Mouse (Mus musculus) limb, embryonic 11.5 days (tissue): ENCODE measurements at regions not wholly inside any gene's neighbourhood (a gene's known extent, or its start where the extent isn't known, plus 50 kb on each side); places are given as distances from the start of the nearest gene placed in this dataset.

Experiments
- ATAC-seq: fragments of 200-750 bp; cut with Nextera tagmentation; 2 replicates; pipeline ENCODE4 v1.8.0; 2017; ENCODE audit warnings: low read depth; ENCODE audit not compliant: insufficient number of reproducible peaks, low FRiP score, low TSS enrichment
- DNase-seq: peaks from one replicate; pipeline ENCODE4 v3.0.0-alpha.2; 2015; ENCODE audit warnings: low spot score
- H3K27ac ChIP-seq: fragments of 300-500 bp; sonication (generic); replicated peaks from 2 replicates; pipeline ENCODE4 v1.5.1; 2014; ENCODE audit warnings: low read depth, mild to moderate bottlenecking, low read length
- H3K27me3 ChIP-seq: fragments of 300-500 bp; sonication (generic); 2 replicates; pipeline ENCODE4 v1.6.1; 2014; ENCODE audit warnings: mild to moderate bottlenecking, low read length, mixed read lengths; ENCODE audit not compliant: control insufficient read depth, insufficient read depth
- H3K36me3 ChIP-seq: fragments of 300-500 bp; sonication (generic); 2 replicates; pipeline ENCODE4 v1.6.1; 2014; ENCODE audit warnings: mild to moderate bottlenecking, low read length, moderate library complexity, mixed read lengths; ENCODE audit not compliant: control insufficient read depth, insufficient read depth
- H3K4me1 ChIP-seq: fragments of 300-500 bp; sonication (generic); 2 replicates; pipeline ENCODE4 v1.6.1; 2014; ENCODE audit warnings: low read length, mixed read lengths; ENCODE audit not compliant: control insufficient read depth, insufficient read depth
- H3K4me2 ChIP-seq: fragments of 300-500 bp; sonication (generic); 2 replicates; pipeline ENCODE4 v1.6.1; 2014; ENCODE audit warnings: low read depth, mild to moderate bottlenecking, moderate library complexity; ENCODE audit not compliant: severe bottlenecking
- H3K4me3 ChIP-seq: fragments of 300-500 bp; sonication (generic); 2 replicates; pipeline ENCODE4 v1.5.1; 2014; ENCODE audit warnings: low read depth, low read length
- H3K9ac ChIP-seq: fragments of 300-500 bp; sonication (generic); 2 replicates; pipeline ENCODE4 v1.6.1; 2014; ENCODE audit warnings: mild to moderate bottlenecking, low read length
- H3K9me3 ChIP-seq: fragments of 300-500 bp; sonication (generic); 2 replicates; pipeline ENCODE4 v1.6.1; 2016; ENCODE audit warnings: low read length; ENCODE audit not compliant: control insufficient read depth
- WGBS: fragments of 180-500 bp; shearing (Covaris S2); extraction: QIAGEN DNeasy Blood & Tissue Kit; methylation state at CpG from one replicate; pipeline ENCODE4 v1.1.7; 2014; 5-methylcytosine and 5-hydroxymethylcytosine counted together

GRCm38 (mm10) chr12:32681910-32682309 lies 137.4 kb upstream of the Nampt start:
- Histone ChIP-seq H3K36me3 (no peaks in the 10 kb centered on the region), H3K4me3 (no peak overlapping the region), H3K27me3 (no peaks in the 10 kb centered on the region), H3K27ac (no peak overlapping the region), H3K4me2 (no peak overlapping the region), H3K9ac (no peak overlapping the region), H3K4me1 (no peaks in the 10 kb centered on the region), H3K9me3 (no peaks in the 10 kb centered on the region)
- ATAC-seq (no peak), DNase-seq (no peak)
- 88% methylated on average over 3 of the region's 3 CpGs for WGBS

GRCm38 (mm10) chr12:32683375-32683774 lies 136.0 kb upstream of the Nampt start:
- no peaks in the 10 kb centered on the region for H3K27me3 ChIP-seq
- no peak for ATAC-seq
- H3K4me2 ChIP-seq = no peak overlapping the region
- no peaks in the 10 kb centered on the region for H3K9me3 ChIP-seq
- H3K4me1 ChIP-seq = no peaks in the 10 kb centered on the region
- no peaks in the 10 kb centered on the region for H3K36me3 ChIP-seq
- H3K27ac ChIP-seq = no peak overlapping the region
- H3K9ac ChIP-seq = no peak overlapping the region
- H3K4me3 ChIP-seq = no peak overlapping the region
- WGBS = 88% methylated on average over 2 of the region's 2 CpGs
- DNase-seq = no peak

GRCm38 (mm10) chr12:32685788-32686385 lies 133.5 kb upstream of the Nampt start:
- no peak overlapping the region for H3K4me2 ChIP-seq
- H3K4me1 ChIP-seq = no peaks in the 10 kb centered on the region
- no peaks in the 10 kb centered on the region for H3K27me3 ChIP-seq
- ATAC-seq (no peak), DNase-seq (no peak)
- H3K4me3 ChIP-seq = no peak overlapping the region
- 92% methylated on average over 7 of the region's 7 CpGs for WGBS
- H3K9me3 ChIP-seq = no peaks in the 10 kb centered on the region
- H3K9ac ChIP-seq = no peak overlapping the region
- H3K36me3 ChIP-seq = no peaks in the 10 kb centered on the region
- H3K27ac ChIP-seq = no peak overlapping the region

GRCm38 (mm10) chr12:32689361-32689760 lies 130.0 kb upstream of the Nampt start:
- no peaks in the 10 kb centered on the region for H3K4me1 ChIP-seq
- WGBS = 92% methylated on average over 4 of the region's 4 CpGs
- no peak overlapping the region for H3K4me3 ChIP-seq
- no peaks in the 10 kb centered on the region for H3K36me3 ChIP-seq
- H3K9me3 ChIP-seq = no peaks in the 10 kb centered on the region
- no peaks in the 10 kb centered on the region for H3K27me3 ChIP-seq
- H3K9ac ChIP-seq = no peak overlapping the region
- H3K4me2 ChIP-seq = no peak overlapping the region
- H3K27ac ChIP-seq = no peak overlapping the region
- ATAC-seq (no peak), DNase-seq (no peak)

GRCm38 (mm10) chr12:32690096-32690495 lies 129.2 kb upstream of the Nampt start:
- ATAC-seq (no peak), DNase-seq (no peak)
- no peaks in the 10 kb centered on the region for H3K27me3 ChIP-seq
- H3K4me3 ChIP-seq = no peak overlapping the region
- no peaks in the 10 kb centered on the region for H3K9me3 ChIP-seq
- H3K4me1 ChIP-seq = no peaks in the 10 kb centered on the region
- WGBS = 81% methylated on average over 2 of the region's 2 CpGs
- H3K27ac ChIP-seq = no peak overlapping the region
- H3K4me2 ChIP-seq = no peak overlapping the region
- H3K36me3 ChIP-seq = no peaks in the 10 kb centered on the region
- no peak overlapping the region for H3K9ac ChIP-seq

DNA sequence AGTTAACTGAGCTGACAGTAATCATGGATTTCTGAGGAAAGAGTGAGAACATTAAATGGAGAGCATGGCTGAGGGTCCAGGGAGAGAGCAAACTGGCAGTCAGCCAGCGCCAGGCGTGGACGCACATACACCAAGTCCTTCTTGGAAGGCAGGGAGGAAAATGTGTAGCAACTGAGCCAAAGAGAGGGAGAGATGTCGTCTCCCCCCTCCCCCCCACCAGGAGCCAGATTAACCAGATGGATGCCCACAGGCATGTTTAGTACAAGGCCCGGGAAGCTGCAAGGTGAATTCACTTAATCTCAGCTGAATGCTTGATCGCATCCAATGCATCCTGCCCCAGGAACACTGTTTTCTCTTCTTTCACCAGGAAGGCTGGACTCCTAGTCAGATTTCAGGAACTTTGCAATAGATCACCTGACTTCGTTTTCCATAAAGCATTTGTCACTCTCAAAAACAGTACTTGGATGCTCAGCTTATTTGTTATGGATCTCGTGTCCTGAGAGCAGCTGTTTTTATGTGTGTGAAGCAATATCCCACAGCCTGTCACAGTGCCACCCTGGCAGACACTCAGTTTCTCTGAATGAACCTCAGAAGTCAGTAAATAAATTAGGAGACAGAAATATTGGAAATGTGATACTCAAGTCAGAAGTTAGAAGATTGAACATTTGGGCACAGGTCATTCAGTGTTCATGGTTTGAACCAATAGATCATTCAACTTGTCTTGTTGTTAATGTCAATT lies 127.1 kb upstream of the Nampt start:
- DNase-seq (no peak), ATAC-seq (no peak)
- no peak overlapping the region for H3K9ac ChIP-seq

DNA sequence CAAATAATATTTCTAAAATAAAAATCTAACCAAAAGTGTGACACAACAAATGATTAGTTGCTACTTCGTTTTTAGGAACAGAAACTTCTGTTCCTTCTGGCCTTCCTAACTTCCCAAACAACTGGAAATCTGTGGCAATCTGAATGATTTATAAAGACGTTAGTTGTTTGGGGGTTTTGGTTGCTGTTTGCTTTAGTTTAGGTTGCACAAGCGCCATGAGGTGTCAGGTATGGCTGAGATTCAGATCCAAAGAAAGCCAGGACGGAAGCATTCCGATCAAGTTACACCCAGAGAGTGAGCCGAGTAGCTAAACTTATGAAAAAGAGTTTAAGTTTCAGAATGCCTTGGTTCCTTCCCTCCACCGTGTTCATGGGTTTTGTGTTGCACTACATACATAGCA lies 126.4 kb upstream of the Nampt start:
- H3K36me3 ChIP-seq = no peaks in the 10 kb centered on the region
- no peak overlapping the region for H3K9ac ChIP-seq
- H3K27ac ChIP-seq = no peak overlapping the region
- no peaks in the 10 kb centered on the region for H3K4me1 ChIP-seq
- no peaks in the 10 kb centered on the region for H3K9me3 ChIP-seq
- no peak overlapping the region for H3K4me3 ChIP-seq
- DNase-seq (no peak), ATAC-seq (no peak)
- no peaks in the 10 kb centered on the region for H3K27me3 ChIP-seq
- WGBS = 80% methylated on average over 7 of the region's 7 CpGs
- no peak overlapping the region for H3K4me2 ChIP-seq

More for the DNA sequence above, 127.1 kb upstream of the Nampt start:
- Histone ChIP-seq H3K27ac (no peak overlapping the region), H3K4me1 (no peaks in the 10 kb centered on the region), H3K36me3 (no peaks in the 10 kb centered on the region), H3K4me2 (no peak overlapping the region), H3K9me3 (no peaks in the 10 kb centered on the region), H3K4me3 (no peak overlapping the region), H3K27me3 (no peaks in the 10 kb centered on the region)
- WGBS = 78% methylated on average over 8 of the region's 8 CpGs

DNA sequence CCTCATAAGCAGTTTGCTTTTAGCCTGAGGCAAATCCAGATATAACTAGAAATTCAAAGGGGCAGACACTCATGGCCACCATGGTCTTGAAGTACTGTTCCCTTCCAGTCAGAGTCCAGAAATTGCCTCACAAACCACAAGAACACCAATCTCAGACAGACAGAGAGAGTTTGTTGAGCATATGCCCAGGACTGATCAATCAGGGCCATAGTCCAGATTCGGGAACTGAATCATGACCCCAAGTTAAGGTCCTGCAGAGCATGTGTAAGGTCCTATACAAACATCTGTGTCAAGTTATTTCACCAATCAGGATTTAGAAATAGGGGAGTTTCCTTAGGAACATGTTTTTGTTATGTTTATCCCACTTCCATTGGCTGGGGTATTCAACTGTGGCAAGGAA lies 125.7 kb upstream of the Nampt start:
- H3K27ac ChIP-seq = no peak overlapping the region
- ATAC-seq (no peak), DNase-seq (no peak)
- no peak overlapping the region for H3K9ac ChIP-seq
- H3K4me1 ChIP-seq = no peaks in the 10 kb centered on the region
- no peak overlapping the region for H3K4me2 ChIP-seq
- H3K4me3 ChIP-seq = no peak overlapping the region
- no peaks in the 10 kb centered on the region for H3K9me3 ChIP-seq
- 74% methylated on average over 1 of the region's 1 CpGs for WGBS
- no peaks in the 10 kb centered on the region for H3K36me3 ChIP-seq
- H3K27me3 ChIP-seq = no peaks in the 10 kb centered on the region

DNA sequence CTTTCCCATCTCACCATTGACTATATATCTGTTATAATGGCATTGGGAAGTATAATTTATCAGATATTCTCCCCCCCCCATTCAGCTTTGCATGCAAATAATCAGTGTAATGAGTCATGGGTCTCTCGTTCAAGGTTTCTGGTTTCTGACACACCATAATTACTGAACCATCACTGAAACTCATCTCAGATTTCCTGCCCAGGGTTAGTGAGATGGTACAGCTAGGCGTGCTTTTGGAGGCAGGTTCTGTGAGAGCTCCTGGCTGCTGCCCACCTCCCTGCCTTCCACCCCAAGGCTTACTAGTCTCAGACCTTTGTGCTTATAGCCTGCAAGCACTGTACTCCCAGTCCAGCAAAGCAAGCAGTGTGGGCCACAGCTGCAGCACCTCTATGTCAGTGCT lies 122.5 kb upstream of the Nampt start:
- no peaks in the 10 kb centered on the region for H3K4me1 ChIP-seq
- H3K27ac ChIP-seq = no peak overlapping the region
- no peak overlapping the region for H3K9ac ChIP-seq
- no peaks in the 10 kb centered on the region for H3K36me3 ChIP-seq
- no peak for ATAC-seq
- no peaks in the 10 kb centered on the region for H3K27me3 ChIP-seq
- no peak for DNase-seq
- WGBS = 79% methylated on average over 2 of the region's 2 CpGs
- H3K4me3 ChIP-seq = no peak overlapping the region
- no peak overlapping the region for H3K4me2 ChIP-seq
- H3K9me3 ChIP-seq = no peaks in the 10 kb centered on the region
